Comparison of ENCODE assay signal across 9 mouse cellular contexts in the genomic region with DNA sequence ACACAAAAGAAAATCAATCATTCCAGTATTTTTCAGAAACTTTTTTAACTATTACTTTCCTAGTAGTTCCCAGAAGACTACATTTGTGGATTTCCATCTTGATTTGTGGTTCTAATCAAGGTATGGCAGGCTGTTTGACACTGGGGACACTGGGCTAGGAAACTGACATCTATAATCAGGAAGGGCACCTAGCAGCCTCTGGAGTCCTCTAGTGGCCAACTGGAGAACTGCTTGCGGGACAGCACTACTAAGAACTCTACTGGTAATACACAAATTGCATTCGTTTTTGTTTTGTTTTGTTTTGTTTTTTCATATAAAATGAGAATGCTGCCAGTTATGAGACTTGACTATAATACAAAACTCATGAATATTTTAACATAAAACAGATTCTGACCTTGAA.
DNase-seq lines count a peak whose midpoint lies in the region; ATAC-seq lines count a peak whose summit lies in the region.
"Had no signal": no experiment of that assay in that cellular context is flagged by ENCODE, and none has a peak within 500 bp of the region (broad histone marks: within the 10 kb centered on the region; RNA-seq: fewer than 3 reads in every experiment).

No protein-coding gene starts in this region.

- H3K4me1 ChIP-seq in midbrain, embryonic 11.5 days (ENCODE audit: control insufficient read depth, insufficient read depth, low read length): no peaks in the 10 kb centered on the region
- H3K4me1 ChIP-seq in midbrain, embryonic 15.5 days: no peaks in the 10 kb centered on the region
- H3K4me1 ChIP-seq: neural tube, embryonic 12.5 days had no signal

- H3K4me2 ChIP-seq in midbrain, embryonic 11.5 days: no peak overlapping the region
- no peak overlapping the region for H3K4me2 ChIP-seq in midbrain, embryonic 15.5 days
- H3K4me2 ChIP-seq: neural tube, embryonic 12.5 days had no signal

- DNase-seq in midbrain, embryonic 11.5 days (ENCODE audit: low spot score, missing footprints): peak; percentile 97
- peak; percentile 51 to 82 for DNase-seq in adrenal gland, adult (ENCODE audit: inconsistent age in 2 of 2, low spot score in 1 of 2)
- DNase-seq in embryo, embryonic 10 days (ENCODE audit: low spot score): peak; percentile 69
- DNase-seq in left cerebral cortex, postnatal 4 days: peak; percentile 74
- peak; percentile 46 for DNase-seq in retina, postnatal 7 days (ENCODE audit: low read depth, low spot score)
- peak; percentile 32 to 44 for DNase-seq in urinary bladder, postnatal 36 days (ENCODE audit: low spot score in 2 of 2)

- ATAC-seq in midbrain, embryonic 11.5 days (ENCODE audit: low FRiP score): no peak
- ATAC-seq in midbrain, embryonic 15.5 days (replicated peaks): no peak
- peak; percentile 65 to 72; a peak in 2 of 4 replicates for ATAC-seq in hematopoietic stem cell, adult 5-6 weeks (replicated peaks in 1 of 2; ENCODE audit: insufficient read depth in 1 of 2, low FRiP score in 2 of 2, low TSS enrichment in 1 of 2, low read depth in 1 of 2, poor library complexity in 2 of 2, severe bottlenecking in 2 of 2)

- H3K9me3 ChIP-seq in midbrain, embryonic 11.5 days (ENCODE audit: control insufficient read depth, low read length): no peaks in the 10 kb centered on the region
- no peaks in the 10 kb centered on the region for H3K9me3 ChIP-seq in midbrain, embryonic 15.5 days
- H3K9me3 ChIP-seq: neural tube, embryonic 12.5 days had no signal

- no peak overlapping the region for H3K27ac ChIP-seq in midbrain, embryonic 11.5 days (ENCODE audit: low read depth, low read length)
- H3K27ac ChIP-seq in midbrain, embryonic 15.5 days: no peak overlapping the region
- H3K27ac ChIP-seq: neural tube, embryonic 12.5 days had no signal

- H3K9ac ChIP-seq in midbrain, embryonic 11.5 days (ENCODE audit: low read length): no peak overlapping the region
- no peak overlapping the region for H3K9ac ChIP-seq in midbrain, embryonic 15.5 days
- H3K9ac ChIP-seq: neural tube, embryonic 12.5 days had no signal

- H3K27me3 ChIP-seq in midbrain, embryonic 11.5 days (ENCODE audit: control insufficient read depth, insufficient read depth, low read length): no peaks in the 10 kb centered on the region
- H3K27me3 ChIP-seq in midbrain, embryonic 15.5 days (replicated peaks): no peaks in the 10 kb centered on the region
- H3K27me3 ChIP-seq: neural tube, embryonic 12.5 days had no signal

- intact Hi-C loops in left cerebral cortex, postnatal 4 days (cut with DNase I): loop anchor here (5.0 kb wide), 1 partner anchor 841 kb away; no protein-coding TSS in a partner anchor

- H3K4me3 ChIP-seq in midbrain, embryonic 11.5 days (ENCODE audit: low read depth, low read length): no peak overlapping the region
- no peak overlapping the region for H3K4me3 ChIP-seq in midbrain, embryonic 15.5 days
- H3K4me3 ChIP-seq: neural tube, embryonic 12.5 days had no signal

- no peaks in the 10 kb centered on the region for H3K36me3 ChIP-seq in midbrain, embryonic 11.5 days (ENCODE audit: control insufficient read depth, insufficient read depth, low read length)
- H3K36me3 ChIP-seq in midbrain, embryonic 15.5 days (replicated peaks): no peaks in the 10 kb centered on the region
- H3K36me3 ChIP-seq: neural tube, embryonic 12.5 days had no signal

- whole genome bisulfite sequencing in midbrain, embryonic 11.5 days: 30% methylated on average over 2 of the region's 2 CpGs
- WGBS in midbrain, embryonic 15.5 days: 17% methylated on average over 2 of the region's 2 CpGs

Comparison
In these comparisons a context has a peak if more than half of its experiments do, and no peak if none do; other contexts are left out.
1. ATAC-seq: peak in hematopoietic stem cell, adult 5-6 weeks (2 of 2); none in midbrain, embryonic 11.5 days (single experiment) and midbrain, embryonic 15.5 days (single experiment).
2. DNase-seq: peak in every context shown above with its lines; median percentile 97 in midbrain, embryonic 11.5 days; 74 in left cerebral cortex, postnatal 4 days; 69 in embryo, embryonic 10 days; 66 in adrenal gland, adult; 46 in retina, postnatal 7 days; 38 in urinary bladder, postnatal 36 days.